Mouse (Mus musculus) stomach, postnatal 0 days (tissue): Measurements from ENCODE around the gene Ash1l.

Source experiments
- CTCF ChIP-seq: IDR thresholded peaks from 2 replicates; pipeline ENCODE4 v1.5.1; 2016; ENCODE audit warnings: antibody characterized with exemption, low read depth, mild to moderate bottlenecking, moderate library complexity
- EP300 ChIP-seq: optimal IDR thresholded peaks from 2 replicates; pipeline ENCODE3; 2016; ENCODE audit warnings: antibody characterized with exemption

DNA sequence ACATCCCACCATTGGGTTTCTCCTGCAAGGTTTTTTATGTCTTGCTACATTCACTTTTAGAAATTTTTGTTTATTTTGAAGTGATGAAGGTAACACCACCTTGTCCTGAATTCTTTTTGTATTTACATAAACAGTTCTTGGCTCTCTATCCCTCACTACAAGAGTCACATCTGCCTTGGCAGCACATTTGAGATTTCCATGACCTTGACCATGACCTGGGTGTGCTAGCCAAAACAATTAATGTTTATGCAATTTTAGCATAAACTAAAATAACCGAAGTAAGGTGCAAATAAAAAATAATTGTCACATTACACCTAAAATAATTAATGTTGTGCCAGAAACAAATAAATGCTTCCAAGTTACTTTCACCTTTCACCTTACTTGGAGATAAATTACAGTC lies 157.7 kb downstream of the Ash1l start:
- no peak for TF ChIP-seq CTCF
- TF ChIP-seq EP300, result no peak
